Mouse (Mus musculus) layer of hippocampus, adult 2 months (tissue): Measurements from ENCODE around the gene Rnf223. TPM values are rescaled to one million over a fixed set of nuclear protein-coding genes. Genes with fewer than 3 reads are reported as not detected.
"Not testable (repeated sequence)": the region's sequence is repeated elsewhere in the genome, so short reads cannot be mapped to it uniquely, and the experiment has no call there.

Experiments used
- DNase-seq, 2 experiments: peaks; one replicate each; pipeline ENCODE4 v3.0.0; 2022; ENCODE audit warnings: low spot score in 2 of 2
- H3K27ac ChIP-seq: fragments of 200-600 bp; 2 replicates; pipeline ENCODE4 v1.8.1; 2022
- H3K4me3 ChIP-seq: fragments of 200-600 bp; 2 replicates; pipeline ENCODE4 v1.8.1; 2022; ENCODE audit warnings: mild to moderate bottlenecking
- CTCF ChIP-seq: fragments of 200-600 bp; conservative IDR thresholded peaks from 2 replicates; pipeline ENCODE4 v1.8.1; 2022; ENCODE audit warnings: antibody characterized with exemption, mild to moderate bottlenecking, moderate library complexity
- total RNA-seq, 2 experiments: library from RNA; stranded (reverse); gene quantifications; 2 replicates each; pipeline ENCODE4 v1.2.3; 2021

Gene Rnf223
- total RNA-seq, 2 experiments from 2014 or later = 0.79 to 1.1 TPM

DNA sequence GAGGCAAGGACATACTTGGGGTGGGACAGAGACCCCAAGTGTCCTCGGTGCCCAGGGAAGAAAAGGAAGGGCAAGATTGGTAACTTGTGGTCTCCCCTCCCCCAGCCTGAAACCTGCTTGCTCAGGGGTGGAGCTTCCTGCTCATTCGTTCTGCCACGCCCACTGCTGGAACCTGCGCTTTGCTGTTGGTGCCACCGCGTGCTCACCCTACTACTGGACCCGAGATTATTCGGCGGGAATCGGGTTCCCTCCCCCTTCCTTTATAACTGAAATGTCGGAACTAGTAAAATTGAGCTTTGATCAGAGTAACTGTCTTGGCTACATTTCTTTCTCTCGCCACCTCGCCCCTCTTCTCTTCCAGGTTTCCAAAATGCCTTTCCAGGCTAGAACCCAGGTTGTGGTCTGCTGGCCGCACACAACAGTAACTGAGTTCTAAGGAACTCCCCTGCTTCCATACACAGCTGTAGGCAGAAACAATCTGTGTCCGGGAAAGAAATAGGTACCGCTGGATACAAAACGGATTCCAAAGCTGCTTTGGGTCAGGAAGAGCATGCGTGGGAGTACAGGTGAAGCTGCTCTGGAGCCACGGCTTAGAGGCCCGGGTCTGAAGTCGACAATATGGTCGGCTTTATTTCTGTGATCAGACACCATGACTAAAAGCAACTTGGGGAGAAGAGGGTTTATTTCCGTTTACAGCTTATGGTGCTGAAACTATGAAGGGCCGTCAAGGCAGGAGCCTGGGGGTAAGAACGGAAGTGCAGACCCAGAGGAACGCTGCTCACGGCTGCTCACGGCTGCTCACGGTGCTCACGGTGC is 6.2 kb downstream of the Rnf223 start:
- DNase-seq = no peak
- H3K27ac ChIP-seq = no peak overlapping the region
- no peak for TF ChIP-seq CTCF
- H3K4me3 ChIP-seq = no peak overlapping the region

DNA sequence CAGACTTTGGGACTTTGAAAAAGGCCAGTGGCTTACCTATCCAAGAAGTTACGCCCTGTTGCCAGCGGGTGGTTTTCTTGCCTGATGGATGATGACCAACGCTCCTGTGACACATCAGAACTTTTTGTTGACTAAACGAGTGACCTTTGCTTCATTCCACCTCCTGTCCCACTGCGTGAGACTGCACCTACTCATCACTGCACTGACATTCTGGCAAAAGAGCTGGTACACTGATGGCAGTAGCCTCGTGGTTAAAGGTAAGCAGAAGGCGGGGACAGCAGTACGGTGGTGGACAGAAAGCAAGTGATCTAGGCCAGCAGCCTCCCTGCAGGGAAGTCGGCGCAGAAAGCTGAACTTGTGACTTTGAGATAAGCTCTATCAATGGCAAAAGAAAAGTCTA is 20.6 kb downstream of the Rnf223 start:
- not testable (repeated sequence) for H3K27ac ChIP-seq, DNase-seq, H3K4me3 ChIP-seq

DNA sequence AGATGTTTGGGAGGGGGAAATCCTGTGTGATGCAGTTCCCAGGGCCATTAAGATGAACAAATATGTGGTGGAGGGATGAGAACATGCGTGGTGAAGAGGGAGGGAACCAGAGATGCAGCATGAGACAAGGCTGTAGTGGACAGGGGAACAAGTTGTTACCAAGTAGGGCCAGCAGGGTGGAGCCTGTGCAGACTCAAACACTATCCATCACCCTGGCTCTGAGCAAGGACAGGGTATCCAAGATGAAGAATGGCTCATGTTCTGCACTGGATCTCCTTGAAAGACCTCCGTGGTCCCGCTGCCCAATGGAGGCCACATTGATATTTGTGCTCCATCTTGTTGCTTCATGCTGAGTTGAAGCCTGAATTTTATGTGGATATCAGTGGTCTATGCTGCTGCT is 24.5 kb downstream of the Rnf223 start:
- no peak for DNase-seq
- Histone ChIP-seq H3K4me3 (no peak overlapping the region), H3K27ac (no peak overlapping the region)
- no peak for TF ChIP-seq CTCF

DNA sequence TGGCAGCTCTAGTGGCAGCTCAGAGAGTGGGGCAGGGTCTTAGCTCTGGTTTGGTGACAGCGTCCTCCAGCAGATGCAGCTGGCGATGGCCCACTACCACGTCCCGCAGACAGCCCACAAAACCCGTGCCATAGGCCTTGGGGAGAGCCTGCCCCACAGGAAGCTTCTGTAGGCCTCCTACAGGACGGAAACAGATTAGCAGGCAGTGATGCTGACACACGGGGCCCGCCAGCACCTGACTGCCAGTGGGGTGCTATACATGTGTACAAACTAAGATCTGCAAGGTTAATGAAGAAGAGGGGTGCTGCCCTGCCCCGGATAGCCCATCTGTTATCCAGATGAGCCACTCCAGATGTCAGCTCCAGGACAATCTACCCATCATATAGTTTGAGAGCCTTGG is 36.2 kb downstream of the Rnf223 start:
- Histone ChIP-seq H3K4me3 (no peak overlapping the region), H3K27ac (no peak overlapping the region)
- no peak for DNase-seq
- peak; percentile 54 for TF ChIP-seq CTCF

DNA sequence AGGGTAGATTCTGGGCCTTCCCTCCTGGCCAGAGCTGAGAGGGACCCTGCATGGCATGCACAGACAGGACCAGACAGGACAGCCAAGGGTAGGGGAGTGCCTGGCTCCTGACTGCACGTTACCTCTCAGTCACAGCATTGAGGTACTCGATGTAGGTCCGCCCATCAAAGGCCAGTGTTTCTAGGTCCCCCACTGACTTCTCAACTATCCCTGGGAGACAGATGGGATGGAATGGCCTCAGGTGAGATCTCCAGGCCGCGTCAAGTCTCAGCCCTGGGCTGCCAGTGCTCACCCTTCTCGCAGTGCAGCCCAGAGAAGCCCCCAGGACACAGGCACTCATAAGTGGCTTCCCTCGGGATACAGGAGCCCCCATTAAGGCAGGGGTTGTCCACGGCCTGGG is 38.3 kb downstream of the Rnf223 start:
- DNase-seq = no peak
- no peak overlapping the region for H3K27ac ChIP-seq
- no peak overlapping the region for H3K4me3 ChIP-seq
- TF ChIP-seq CTCF = no peak

DNA sequence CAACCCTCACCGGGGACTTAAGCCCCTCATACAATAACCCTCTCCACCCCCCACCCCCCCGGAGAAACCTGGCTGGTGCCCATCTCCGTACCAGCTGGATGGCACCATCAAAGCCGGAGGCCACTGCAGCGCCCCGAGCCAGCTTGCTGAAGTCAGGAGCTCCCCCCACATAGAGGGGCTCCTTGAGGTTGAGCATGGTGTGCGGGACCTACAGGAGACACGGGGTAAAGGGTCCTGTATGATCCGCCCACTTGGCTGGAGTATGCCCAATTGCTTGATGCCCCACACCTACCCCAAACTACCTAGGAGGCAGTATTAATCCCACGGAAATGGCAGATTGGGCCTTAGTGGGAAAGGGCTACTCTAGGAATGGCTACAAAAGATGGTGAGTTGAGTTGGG is 38.8 kb downstream of the Rnf223 start:
- no peak overlapping the region for H3K4me3 ChIP-seq
- H3K27ac ChIP-seq = no peak overlapping the region
- DNase-seq = no peak
- no peak for TF ChIP-seq CTCF

DNA sequence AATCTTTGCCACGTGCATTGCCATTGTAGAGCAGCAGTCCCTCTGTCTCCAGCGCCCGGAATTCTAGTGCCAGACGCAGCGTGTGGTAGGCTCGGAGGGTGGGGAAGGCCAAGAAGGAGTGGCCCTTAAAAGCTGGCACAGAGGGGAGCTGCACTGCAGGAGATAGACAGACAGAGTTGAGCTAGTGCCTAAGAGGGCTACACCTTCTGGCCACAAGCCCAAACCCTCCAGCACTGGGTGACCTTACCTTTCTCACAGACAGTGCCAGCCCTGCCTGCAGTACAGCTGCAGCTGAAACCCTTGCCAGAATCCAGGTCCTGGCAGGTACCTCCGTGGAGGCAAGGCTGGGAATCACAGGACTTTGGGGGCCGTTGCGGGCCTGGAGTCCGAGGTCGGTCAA is 41.5 kb downstream of the Rnf223 start:
- TF ChIP-seq CTCF = no peak
- no peak for DNase-seq
- Histone ChIP-seq H3K4me3 (no peak overlapping the region), H3K27ac (no peak overlapping the region)

DNA sequence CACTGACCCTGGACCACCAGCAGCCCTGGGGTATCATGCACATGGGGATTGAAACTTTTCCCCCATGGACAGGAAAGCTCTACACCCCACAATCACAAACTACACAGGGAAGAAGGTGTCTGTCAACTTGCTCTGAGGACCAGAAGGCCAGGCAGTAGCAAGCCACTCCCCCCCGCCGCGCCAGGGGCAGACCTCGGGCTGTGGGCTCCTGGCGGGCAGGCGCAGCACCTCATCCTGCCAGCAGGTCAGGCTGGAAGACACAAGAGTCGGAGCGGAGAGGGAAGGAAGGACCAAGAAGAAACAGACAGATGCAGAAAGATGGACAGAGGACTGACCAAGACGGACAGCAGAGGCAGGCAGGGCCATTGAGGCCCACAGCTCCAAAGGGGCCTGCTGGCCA is 47.3 kb downstream of the Rnf223 start:
- Histone ChIP-seq H3K27ac (no peak overlapping the region), H3K4me3 (no peak overlapping the region)
- DNase-seq = no peak
- TF ChIP-seq CTCF = no peak

Other genes with a start within 250 kb of the Rnf223 start
- 10 to 100 TPM; 62.3 to 68.1 TPM for gene Pusl1, start 238.7 kb upstream of the Rnf223 start, total RNA-seq
- 100 to 1,000 TPM; 121 to 129 TPM for gene Acap3, start 238.7 kb upstream of the Rnf223 start, total RNA-seq
- 10 to 100 TPM; 69.8 to 71.2 TPM for gene Ube2j2, start 186.7 kb upstream of the Rnf223 start, total RNA-seq
- 10 to 100 TPM; 11.5 to 18.0 TPM for gene C1qtnf12, start 168.2 kb upstream of the Rnf223 start, total RNA-seq
- gene B3galt6, start 137.9 kb upstream of the Rnf223 start, total RNA-seq = 10 to 100 TPM in 1 of 2 experiments, 1 to 10 TPM in 1; 9.3 to 10.1 TPM
- 100 to 1,000 TPM; 191 to 194 TPM for gene Sdf4, start 137.6 kb upstream of the Rnf223 start, total RNA-seq
- 1 to 10 TPM; 1.3 to 2.3 TPM for gene Tnfrsf4, start 116.7 kb upstream of the Rnf223 start, total RNA-seq
- not detected for gene Tnfrsf18, start 104.3 kb upstream of the Rnf223 start, total RNA-seq
- gene Ttll10, start 71.1 kb upstream of the Rnf223 start, total RNA-seq = under 1 TPM in 1 of 2 experiments, not detected in 1; 0.26 TPM
- 10 to 100 TPM; 27.3 to 34.9 TPM for gene 9430015G10Rik, start 20.5 kb upstream of the Rnf223 start, total RNA-seq
- gene Agrn, start 67.0 kb downstream of the Rnf223 start, total RNA-seq = 100 to 1,000 TPM; 146 to 148 TPM
- 1 to 10 TPM in 1 of 2 experiments, under 1 TPM in 1; 0.87 to 1.3 TPM for gene Isg15, start 70.3 kb downstream of the Rnf223 start, total RNA-seq
- gene AW011738, start 72.8 kb downstream of the Rnf223 start, total RNA-seq = 1 to 10 TPM; 5.6 to 7.1 TPM
- gene Perm1, start 85.4 kb downstream of the Rnf223 start, total RNA-seq = under 1 TPM; 0.26 to 0.44 TPM
- 10 to 100 TPM; 41.4 to 43.1 TPM for gene Plekhn1, start 104.3 kb downstream of the Rnf223 start, total RNA-seq
- gene Noc2l, start 105.5 kb downstream of the Rnf223 start, total RNA-seq = 10 to 100 TPM; 70.7 to 72.1 TPM
- gene Samd11, start 125.1 kb downstream of the Rnf223 start, total RNA-seq = 1 to 10 TPM; 4.8 to 5.4 TPM
- not detected for gene Vmn2r-ps159, start 200.6 kb downstream of the Rnf223 start, total RNA-seq